Mouse (Mus musculus) ES-Bruce4 (cell line): ENCODE results near the gene Aff3.

Experiments
- CTCF ChIP-seq: IDR thresholded peaks from one replicate; pipeline ENCODE4 v1.8.1; 2011; ENCODE audit warnings: low read depth, low read length
- EP300 ChIP-seq: IDR thresholded peaks from 2 replicates; pipeline ENCODE4 v1.6.1; 2011; ENCODE audit warnings: low read depth, low read length; ENCODE audit not compliant: insufficient read depth
- POLR2A ChIP-seq: IDR thresholded peaks from one replicate; pipeline ENCODE4 v1.8.1; 2011; ENCODE audit warnings: low read length; ENCODE audit not compliant: insufficient read depth

- no peak for TF ChIP-seq CTCF
- no peak for TF ChIP-seq POLR2A
- TF ChIP-seq EP300 = no peak
Observed at GRCm38 (mm10) chr1:38237831-38238230, 426.9 kb downstream of the Aff3 start.
